Mouse (Mus musculus) kidney, adult 18-20 months (tissue): ENCODE measurements around the gene Slc7a5.

Experiments used
- DNase-seq: peaks from one replicate; pipeline ENCODE4 v3.0.0; 2021

Gene Slc7a5

DNA sequence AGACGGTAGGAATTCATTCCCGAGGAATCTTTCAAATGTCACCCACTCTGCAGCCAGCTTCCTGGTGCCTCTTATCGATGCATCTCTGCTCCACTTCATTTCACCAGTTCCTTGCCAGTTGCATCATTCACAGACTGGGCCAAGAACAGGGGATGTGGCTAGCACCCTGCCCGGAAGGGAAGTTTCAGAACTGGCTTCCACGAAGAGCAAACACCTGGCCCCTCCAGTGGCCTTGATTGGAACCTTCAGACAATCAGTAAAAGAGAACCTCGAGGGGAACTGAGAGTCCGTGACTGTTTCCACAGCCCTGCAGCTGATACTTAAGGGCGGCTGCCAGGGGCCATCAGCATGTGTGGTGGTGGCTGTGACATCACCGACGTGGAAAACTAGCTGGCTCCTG is 59.0 kb downstream of the Slc7a5 start:
- no peak for DNase-seq

DNA sequence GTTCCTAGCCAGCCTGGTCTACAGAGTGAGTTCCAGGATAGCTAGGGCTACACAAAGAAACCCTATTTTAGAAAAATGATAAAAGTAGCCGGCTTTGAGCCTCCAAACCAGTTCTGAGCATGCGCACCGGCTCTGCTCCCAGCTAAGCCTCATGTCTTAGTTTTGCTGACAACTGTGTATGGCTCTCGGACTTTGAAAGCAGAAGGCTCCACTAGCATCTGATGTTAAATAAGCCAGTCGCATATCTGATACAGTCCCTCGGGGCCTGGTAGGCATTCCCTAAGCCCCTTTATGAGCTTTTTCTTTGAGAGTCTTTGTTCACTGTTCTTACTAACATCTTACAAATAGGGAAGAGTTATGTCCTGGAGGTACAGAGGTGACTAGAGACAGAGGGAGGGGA is 59.5 kb downstream of the Slc7a5 start:
- no peak for DNase-seq

DNA sequence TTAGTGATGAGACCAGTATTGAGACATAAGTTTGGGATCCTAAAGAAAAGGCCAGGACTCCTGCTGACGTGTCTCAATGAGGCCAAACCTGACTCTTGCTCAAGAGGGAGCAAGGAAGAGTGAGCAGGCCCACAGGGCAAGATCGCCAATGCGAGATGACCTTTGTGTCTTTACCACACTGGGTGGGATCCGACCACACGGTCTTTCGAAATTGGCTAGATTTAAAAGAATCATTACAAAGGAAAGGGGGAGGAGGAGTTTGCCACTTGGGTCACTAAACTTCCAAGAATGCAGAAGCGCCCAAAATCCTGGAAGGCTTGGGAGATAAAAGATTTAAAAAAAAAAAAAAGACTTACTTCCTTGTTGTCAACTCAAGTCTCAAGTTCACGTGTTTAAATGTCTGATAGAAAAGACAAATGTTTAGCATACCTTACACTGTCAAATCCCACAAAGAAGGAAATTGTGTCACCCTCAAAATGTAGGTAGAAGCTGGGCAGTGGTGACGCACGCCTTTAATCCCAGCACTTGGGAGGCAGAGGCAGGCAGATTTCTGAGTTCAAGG is 60.2 kb downstream of the Slc7a5 start:
- DNase-seq: no peak

- no peak for DNase-seq
These were observed 60.7 kb downstream of the Slc7a5 start for GRCm38 (mm10) chr8:121846815-121847214.

DNA sequence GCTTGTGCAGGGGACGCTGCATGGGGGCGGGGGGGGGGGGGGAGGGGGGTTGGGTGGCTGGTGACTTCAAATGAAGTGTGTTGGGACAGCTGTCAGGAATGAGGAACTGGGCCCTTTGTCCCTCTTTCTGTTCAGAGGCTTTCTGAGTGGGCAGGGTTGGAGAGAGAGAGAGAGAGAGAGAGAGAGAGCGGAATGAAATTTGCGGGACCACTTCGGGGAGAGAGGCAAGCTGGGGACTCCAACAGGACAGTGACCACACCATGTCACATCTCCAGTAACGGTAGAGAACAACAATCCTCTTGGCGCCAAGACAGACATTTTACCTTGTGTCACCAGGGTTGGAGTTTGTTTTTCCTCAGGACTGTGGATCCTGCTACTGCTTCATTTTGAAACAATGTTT is 62.7 kb downstream of the Slc7a5 start:
- DNase-seq: no peak

DNA sequence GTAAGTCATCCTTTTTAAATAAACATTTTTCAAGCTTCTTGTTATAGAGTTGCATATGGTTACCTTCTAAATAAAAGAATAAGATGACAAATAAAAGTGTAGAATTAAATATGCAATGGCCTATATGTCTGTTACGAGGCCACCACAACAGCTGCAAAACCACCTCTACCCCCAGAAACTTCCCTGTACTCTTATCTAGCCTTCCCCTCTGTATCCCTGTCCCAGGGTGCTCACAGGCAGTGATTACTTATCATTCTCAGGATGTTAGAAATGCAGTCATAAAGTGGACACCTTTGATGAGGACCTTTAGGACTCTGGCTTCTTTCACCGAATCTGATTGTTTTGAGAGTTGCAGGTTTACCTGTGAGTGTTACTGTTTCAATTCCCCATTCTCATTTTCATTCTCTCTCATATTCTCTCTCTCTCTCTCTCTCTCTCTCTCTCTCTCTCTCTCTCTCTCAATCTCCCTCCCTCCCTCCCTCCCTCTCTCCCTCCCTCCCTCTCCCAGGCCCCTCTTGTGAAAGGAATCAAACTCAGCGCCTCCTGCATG is 64.2 kb downstream of the Slc7a5 start:
- DNase-seq: no peak

- no peak for DNase-seq
These were observed 65.2 kb downstream of the Slc7a5 start for GRCm38 (mm10) chr8:121842064-121842955.

DNA sequence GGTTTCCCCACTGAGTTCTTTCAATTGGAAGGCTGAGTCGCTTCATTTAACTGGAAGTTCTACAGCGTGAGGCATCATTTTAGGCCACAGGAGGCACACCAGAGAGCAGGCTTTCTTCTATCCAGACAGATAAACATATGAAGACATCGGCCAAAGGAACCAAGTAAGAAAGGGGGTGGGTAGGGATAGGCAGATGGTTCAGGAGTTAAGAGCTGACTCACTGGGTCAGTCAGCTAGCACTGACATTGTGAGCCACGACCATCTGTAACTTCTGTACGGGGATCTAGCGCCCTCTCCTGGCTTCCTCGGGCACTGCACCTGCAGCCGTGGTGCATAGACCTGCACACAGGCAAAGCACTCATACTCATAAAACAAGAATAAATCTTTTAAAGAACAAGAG is 66.3 kb downstream of the Slc7a5 start:
- DNase-seq: peak; percentile 39

DNA sequence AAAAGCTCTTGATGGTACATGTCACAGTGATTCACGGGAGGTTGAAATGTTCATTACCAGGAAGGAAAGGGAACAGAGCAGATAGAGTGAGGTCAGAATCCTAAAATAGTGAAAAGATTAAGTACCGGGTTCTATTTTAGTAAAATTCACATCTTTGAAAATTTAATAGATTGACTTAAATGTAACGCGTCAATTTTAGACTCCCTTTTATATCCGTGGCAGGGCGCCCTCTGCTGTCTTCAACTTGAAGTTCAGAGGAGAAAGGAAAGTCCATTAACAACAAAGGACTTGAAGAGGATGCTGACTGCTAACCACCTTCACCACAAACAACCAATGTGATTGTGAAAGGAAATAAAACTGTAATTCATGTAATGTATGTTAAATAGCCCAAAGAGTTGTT is 75.0 kb downstream of the Slc7a5 start:
- peak; percentile 73 for DNase-seq

DNA sequence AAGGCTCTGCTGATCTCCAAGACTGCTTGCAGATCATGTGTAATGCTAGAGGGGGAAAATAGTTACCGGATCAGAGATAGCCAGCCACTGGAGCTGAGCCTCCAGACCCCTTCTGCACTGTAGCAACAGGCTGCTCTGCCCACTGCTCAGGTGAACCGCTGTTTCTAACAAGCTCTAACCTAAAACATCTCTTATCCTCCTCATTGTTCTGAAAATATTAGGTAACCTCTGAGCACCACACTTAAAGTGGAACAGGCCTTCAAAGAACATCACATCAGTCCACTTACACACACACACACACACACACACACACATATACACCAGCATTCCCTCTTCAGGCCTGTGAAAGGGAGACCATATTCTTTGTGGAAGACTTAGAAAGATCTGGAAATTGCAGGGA is 75.4 kb downstream of the Slc7a5 start:
- no peak for DNase-seq
